Mouse (Mus musculus): ENCODE measurements around the gene Gm26602.
"Not testable (repeated sequence)": the region's sequence is repeated elsewhere in the genome, so short reads cannot be mapped to it uniquely, and the experiment has no call there.

Gene Gm26602

GRCm38 (mm10) chr10:79934272-79934721 is 23.6 kb downstream of the Gm26602 start:
- no peak for DNase-seq

- DNase-seq: no peak
Measured at GRCm38 (mm10) chr10:79934794-79935569, 24.3 kb downstream of the Gm26602 start.

GRCm38 (mm10) chr10:79936284-79936910 is 25.7 kb downstream of the Gm26602 start:
- DNase-seq: no peak

- DNase-seq: peak; percentile 81 to 83
Measured at GRCm38 (mm10) chr10:79936911-79937441, 26.3 kb downstream of the Gm26602 start.

GRCm38 (mm10) chr10:79937775-79938526 is 27.3 kb downstream of the Gm26602 start:
- no peak for DNase-seq

- peak; percentile 89 to 93 for DNase-seq
Measured at GRCm38 (mm10) chr10:79940749-79941148, 30.1 kb downstream of the Gm26602 start.

GRCm38 (mm10) chr10:79942988-79943387 is 32.3 kb downstream of the Gm26602 start:
- no peak for DNase-seq

GRCm38 (mm10) chr10:79943471-79943901 is 32.8 kb downstream of the Gm26602 start:
- no peak for DNase-seq

GRCm38 (mm10) chr10:79945507-79946234 is 35.0 kb downstream of the Gm26602 start:
- DNase-seq: no peak

GRCm38 (mm10) chr10:79946752-79947322 is 36.2 kb downstream of the Gm26602 start:
- DNase-seq: no peak

GRCm38 (mm10) chr10:79947502-79947901 is 36.8 kb downstream of the Gm26602 start:
- DNase-seq: no peak

- no peak for DNase-seq
Measured at GRCm38 (mm10) chr10:79949873-79950272, 39.2 kb downstream of the Gm26602 start.

- no peak for DNase-seq
Measured at GRCm38 (mm10) chr10:79950661-79951060, 40.0 kb downstream of the Gm26602 start.

GRCm38 (mm10) chr10:79953946-79954345 is 43.3 kb downstream of the Gm26602 start:
- peak; percentile 64 to 66 for DNase-seq

GRCm38 (mm10) chr10:79955691-79956090 is 45.0 kb downstream of the Gm26602 start:
- DNase-seq: no peak

- DNase-seq: no peak
Measured at GRCm38 (mm10) chr10:79956643-79957154, 46.0 kb downstream of the Gm26602 start.

- DNase-seq: peak; percentile 90 to 92
Measured at GRCm38 (mm10) chr10:79958140-79958816, 47.6 kb downstream of the Gm26602 start.

GRCm38 (mm10) chr10:79959412-79959811 is 48.8 kb downstream of the Gm26602 start:
- DNase-seq: not testable (repeated sequence)

- DNase-seq: peak; percentile 99
Measured at GRCm38 (mm10) chr10:79959847-79960601, 49.4 kb downstream of the Gm26602 start, which contains the start of gene Wdr18. Gene Wdr18 (plus strand): TSS chr10:79960152.

Measured in B cell, adult 2 months (primary cell).